Mouse (Mus musculus) hindbrain, embryonic 11.5 days (tissue): ENCODE data around the gene Narfl. TPM values are rescaled to one million over a fixed set of nuclear protein-coding genes. Genes with fewer than 3 reads are reported as not detected.

Source experiments
- ATAC-seq: fragments of 200-750 bp; cut with Nextera tagmentation; 2 replicates; pipeline ENCODE4 v1.8.0; 2017; ENCODE audit warnings: mild to moderate bottlenecking, moderate TSS enrichment, moderate library complexity; ENCODE audit not compliant: low FRiP score
- DNase-seq: peaks from one replicate; pipeline ENCODE4 v3.0.0-alpha.2; 2015; ENCODE audit warnings: low spot score
- H3K27ac ChIP-seq: fragments of 300-500 bp; sonication (generic); 2 replicates; pipeline ENCODE4 v1.5.1; 2014; ENCODE audit warnings: mild to moderate bottlenecking, low read depth, low read length
- H3K27me3 ChIP-seq: fragments of 300-500 bp; sonication (generic); 2 replicates; pipeline ENCODE4 v1.6.1; 2014; ENCODE audit warnings: mild to moderate bottlenecking, low read length, moderate library complexity, mixed read lengths; ENCODE audit not compliant: control insufficient read depth, insufficient read depth
- H3K36me3 ChIP-seq: fragments of 300-500 bp; sonication (generic); 2 replicates; pipeline ENCODE4 v1.6.1; 2014; ENCODE audit warnings: mild to moderate bottlenecking, low read length, moderate library complexity, mixed read lengths; ENCODE audit not compliant: control insufficient read depth, insufficient read depth
- H3K4me1 ChIP-seq: fragments of 300-500 bp; sonication (generic); replicated peaks from 2 replicates; pipeline ENCODE4 v1.6.1; 2014; ENCODE audit warnings: low read length, mixed read lengths; ENCODE audit not compliant: control insufficient read depth, insufficient read depth
- H3K4me2 ChIP-seq: fragments of 300-500 bp; sonication (generic); replicated peaks from 2 replicates; pipeline ENCODE4 v1.6.1; 2014; ENCODE audit warnings: mild to moderate bottlenecking, low read depth, low read length
- H3K4me3 ChIP-seq: fragments of 300-500 bp; sonication (generic); 2 replicates; pipeline ENCODE4 v1.5.1; 2014; ENCODE audit warnings: low read depth, low read length
- H3K9ac ChIP-seq: fragments of 300-500 bp; sonication (generic); 2 replicates; pipeline ENCODE4 v1.6.1; 2014; ENCODE audit warnings: low read depth, low read length
- H3K9me3 ChIP-seq: fragments of 300-500 bp; sonication (generic); 2 replicates; pipeline ENCODE4 v1.6.1; 2016; ENCODE audit warnings: low read length; ENCODE audit not compliant: control insufficient read depth
- WGBS: fragments of 180-500 bp; shearing (Covaris S2); extraction: QIAGEN DNeasy Blood & Tissue Kit; methylation state at CpG from one replicate; pipeline ENCODE4 v1.1.7; 2014; 5-methylcytosine and 5-hydroxymethylcytosine counted together
- polyA plus RNA-seq: library from polyadenylated mRNA; unstranded; fragments of >200 nt; fragmentation: Nextera tagmentation; extraction: Ambion mirVana; gene quantifications from 2 replicates; pipeline ENCODE4 v1.2.1, GENCODE M21; 2014

Narfl gene
- polyA plus RNA-seq, 1 experiment from 2014 or later = 19.9 TPM

- Histone ChIP-seq H3K9me3 (no peaks in the 10 kb centered on the region), H3K9ac (no peak overlapping the region), H3K4me3 (no peak overlapping the region), H3K27ac (no peak overlapping the region), H3K4me2 (0 out of 2 replicates have a peak overlapping the region, but pooled peaks have one; percentile 9), H3K4me1 (peaks cover 10% of the 10 kb centered on the region; the same call in 1 of the 2 replicates), H3K36me3 (no peaks in the 10 kb centered on the region), H3K27me3 (peaks cover 13% of the 10 kb centered on the region)
- ATAC-seq (no peak), DNase-seq (peak; percentile 87)
- 3% methylated on average over 20 of the region's 20 CpGs for WGBS
Measured at GRCm38 (mm10) chr17:25813471-25813870, 39.9 kb downstream of the Narfl start.

DNA sequence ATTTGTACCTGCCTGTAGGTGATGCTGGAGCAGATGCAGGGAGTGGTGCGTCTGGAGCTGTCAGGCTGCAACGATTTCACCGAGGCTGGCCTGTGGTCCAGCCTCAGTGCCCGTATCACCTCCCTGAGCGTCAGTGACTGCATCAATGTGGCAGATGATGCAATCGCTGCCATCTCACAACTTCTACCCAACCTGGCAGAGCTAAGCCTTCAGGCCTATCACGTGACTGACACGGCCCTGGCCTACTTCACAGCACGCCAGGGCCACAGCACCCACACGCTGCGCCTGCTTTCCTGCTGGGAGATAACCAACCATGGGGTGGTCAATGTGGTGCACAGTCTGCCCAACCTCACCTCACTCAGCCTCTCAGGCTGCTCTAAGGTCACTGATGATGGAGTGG is 44.1 kb downstream of the Narfl start:
- DNase-seq (no peak), ATAC-seq (no peak)
- Histone ChIP-seq H3K36me3 (no peaks in the 10 kb centered on the region), H3K4me1 (0 out of 2 replicates have a peak, but pooled peaks cover 2% of the 10 kb centered on the region), H3K27me3 (peaks cover 31% of the 10 kb centered on the region), H3K9me3 (no peaks in the 10 kb centered on the region), H3K4me3 (no peak overlapping the region), H3K4me2 (no peak overlapping the region), H3K9ac (no peak overlapping the region), H3K27ac (no peak overlapping the region)
- WGBS = 87% methylated on average over 11 of the region's 11 CpGs

DNA sequence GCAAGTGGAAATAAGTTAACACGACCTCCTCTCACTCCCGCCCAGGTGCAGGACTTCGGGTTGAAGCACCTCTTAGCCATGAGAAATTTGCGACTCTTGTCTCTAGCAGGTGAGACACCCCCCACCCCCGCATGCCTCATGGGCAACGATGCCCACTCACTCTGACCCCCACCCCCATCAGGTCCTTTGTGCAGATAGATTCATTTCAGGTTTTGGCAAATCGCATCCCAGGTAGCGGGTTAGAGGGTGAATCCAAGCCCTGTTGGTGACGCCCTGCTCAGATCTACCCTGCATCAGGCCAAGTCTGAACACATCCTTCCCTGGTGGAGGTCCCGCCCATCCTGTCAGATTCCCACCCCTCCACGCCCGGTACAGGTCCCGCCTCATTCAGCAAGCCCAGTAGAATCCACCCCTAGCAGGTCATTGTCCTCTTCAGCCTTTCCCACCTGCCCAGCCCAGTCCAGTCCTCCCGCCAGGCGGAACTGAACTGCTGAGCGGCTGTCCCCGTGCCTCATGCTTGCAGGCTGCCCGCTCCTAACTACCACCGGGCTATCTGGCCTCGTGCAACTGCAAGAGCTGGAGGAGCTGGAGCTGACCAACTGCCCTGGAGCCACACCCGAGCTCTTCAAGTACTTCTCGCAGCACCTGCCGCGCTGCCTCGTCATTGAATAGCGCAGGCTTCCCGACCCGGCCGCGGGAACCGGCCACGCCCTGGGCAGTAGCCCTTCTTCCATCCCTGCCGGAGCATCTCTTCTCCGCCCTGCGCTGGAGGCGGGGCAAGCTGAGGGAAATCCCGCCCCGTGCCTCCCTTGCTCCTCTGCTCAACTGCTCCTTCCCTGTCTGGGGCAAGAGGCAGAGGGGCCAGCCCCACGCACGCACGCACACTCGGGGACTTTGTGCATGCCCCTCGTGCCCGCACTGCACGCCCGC is 45.5 kb downstream of the Narfl start:
- H3K9ac ChIP-seq = no peak overlapping the region
- no peaks in the 10 kb centered on the region for H3K9me3 ChIP-seq
- WGBS = 7% methylated on average over 44 of the region's 46 CpGs
- ATAC-seq (no peak), DNase-seq (peak; percentile 27)
- H3K36me3 ChIP-seq = no peaks in the 10 kb centered on the region
- H3K4me2 ChIP-seq = peak overlapping the region; percentile 30
- peaks cover 4% of the 10 kb centered on the region; the same call in 1 of the 2 replicates for H3K4me1 ChIP-seq
- H3K27ac ChIP-seq = no peak overlapping the region
- 0 out of 2 replicates have a peak overlapping the region, but pooled peaks have one; percentile 2 for H3K4me3 ChIP-seq
- H3K27me3 ChIP-seq = peaks cover 31% of the 10 kb centered on the region

GRCm38 (mm10) chr17:25823452-25823851 is 49.9 kb downstream of the Narfl start, which contains the start of gene Wdr24:
TSS of gene Wdr24 (plus strand) at chr17:25823627.
- H3K27me3 ChIP-seq = peaks cover 20% of the 10 kb centered on the region
- no peaks in the 10 kb centered on the region for H3K36me3 ChIP-seq
- 1% methylated on average over 18 of the region's 18 CpGs for WGBS
- 0 out of 2 replicates have a peak within 1 kb of the TSS, but pooled peaks have one; percentile 19 for H3K27ac ChIP-seq
- peak within 1 kb of the TSS; percentile 80 for H3K4me2 ChIP-seq
- peaks cover 15% of the 10 kb centered on the region for H3K4me1 ChIP-seq
- ATAC-seq (no peak), DNase-seq (peak; percentile 87)
- no peaks in the 10 kb centered on the region for H3K9me3 ChIP-seq
- peak within 1 kb of the TSS; percentile 47 for H3K4me3 ChIP-seq
- peak within 1 kb of the TSS; percentile 69 for H3K9ac ChIP-seq

GRCm38 (mm10) chr17:25824362-25825142 is 51.0 kb downstream of the Narfl start:
- WGBS = 73% methylated on average over 17 of the region's 17 CpGs
- H3K4me1 ChIP-seq = peaks cover 18% of the 10 kb centered on the region

DNA sequence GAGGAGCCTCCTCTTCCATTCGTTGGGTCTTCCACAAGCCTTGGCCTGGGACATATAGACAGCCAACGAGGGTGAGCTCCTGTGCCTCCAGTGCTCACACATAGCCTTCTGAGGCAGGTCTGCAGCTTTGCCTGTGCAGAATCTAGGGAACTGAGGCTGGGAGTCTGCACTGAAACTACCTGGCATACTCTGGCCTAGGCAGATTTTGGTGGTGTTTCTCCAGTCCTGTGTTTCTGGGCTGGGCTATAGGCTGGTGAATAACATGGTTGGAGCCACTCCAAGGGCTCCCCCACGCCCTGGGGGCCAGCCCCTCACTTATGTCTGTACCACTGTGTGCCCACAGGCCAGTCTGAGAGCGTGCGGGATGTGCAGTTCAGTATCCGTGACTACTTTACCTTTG is 51.7 kb downstream of the Narfl start:
- H3K4me1 ChIP-seq = peaks cover 23% of the 10 kb centered on the region
- H3K9me3 ChIP-seq = no peaks in the 10 kb centered on the region
- 97% methylated on average over 6 of the region's 6 CpGs for WGBS
- no peaks in the 10 kb centered on the region for H3K36me3 ChIP-seq
- H3K9ac ChIP-seq = no peak overlapping the region
- no peak overlapping the region for H3K4me3 ChIP-seq
- H3K27me3 ChIP-seq = peaks cover 2% of the 10 kb centered on the region; the same call in 1 of the 2 replicates
- no peak for DNase-seq
- H3K4me2 ChIP-seq = no peak overlapping the region
- no peak for ATAC-seq
- no peak overlapping the region for H3K27ac ChIP-seq

More at GRCm38 (mm10) chr17:25824362-25825142, 51.0 kb downstream of the Narfl start:
- H3K4me3 ChIP-seq = peak overlapping the region; percentile 47
- peak overlapping the region; percentile 80 for H3K4me2 ChIP-seq
- H3K9ac ChIP-seq = peak overlapping the region; percentile 69; the same call in 1 of the 2 replicates
- DNase-seq = no peak
- ATAC-seq = no peak
- no peaks in the 10 kb centered on the region for H3K9me3 ChIP-seq
- no peak overlapping the region for H3K27ac ChIP-seq
- H3K27me3 ChIP-seq = peaks cover 9% of the 10 kb centered on the region; the same call in 1 of the 2 replicates
- H3K36me3 ChIP-seq = no peaks in the 10 kb centered on the region

- H3K4me1 ChIP-seq = peaks cover 23% of the 10 kb centered on the region
- no peak overlapping the region for H3K9ac ChIP-seq
- no peak overlapping the region for H3K27ac ChIP-seq
- no peak for ATAC-seq
- no peak overlapping the region for H3K4me3 ChIP-seq
- 97% methylated on average over 27 of the region's 27 CpGs for WGBS
- H3K4me2 ChIP-seq = no peak overlapping the region
- H3K27me3 ChIP-seq = no peaks in the 10 kb centered on the region
- DNase-seq = no peak
- peaks cover 2% of the 10 kb centered on the region; the same call in 1 of the 2 replicates for H3K36me3 ChIP-seq
- H3K9me3 ChIP-seq = no peaks in the 10 kb centered on the region
Measured at GRCm38 (mm10) chr17:25825984-25826570, 52.5 kb downstream of the Narfl start.

DNA sequence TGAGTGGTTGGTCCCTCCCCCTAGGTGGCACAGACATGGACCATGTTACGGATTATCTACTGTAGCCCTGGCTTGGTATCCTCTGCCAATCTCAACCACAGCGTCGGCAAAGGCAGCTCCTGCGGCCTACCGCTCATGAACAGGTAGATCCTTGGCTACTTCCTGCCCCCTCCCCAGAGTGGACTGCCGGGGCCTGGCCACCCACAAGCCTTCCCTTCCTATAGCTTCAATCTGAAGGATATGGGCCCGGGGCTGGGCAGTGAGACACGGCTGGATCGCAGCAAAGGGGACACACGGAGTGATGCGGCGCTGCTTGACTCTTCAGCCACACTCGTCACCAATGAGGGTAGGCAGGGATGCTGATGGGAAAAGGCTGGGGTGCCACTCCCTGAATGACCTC is 53.4 kb downstream of the Narfl start:
- WGBS = 95% methylated on average over 13 of the region's 13 CpGs
- no peak overlapping the region for H3K9ac ChIP-seq
- peaks cover 4% of the 10 kb centered on the region; the same call in 1 of the 2 replicates for H3K36me3 ChIP-seq
- ATAC-seq (no peak), DNase-seq (no peak)
- no peaks in the 10 kb centered on the region for H3K27me3 ChIP-seq
- H3K27ac ChIP-seq = no peak overlapping the region
- H3K4me1 ChIP-seq = peaks cover 30% of the 10 kb centered on the region
- no peaks in the 10 kb centered on the region for H3K9me3 ChIP-seq
- H3K4me3 ChIP-seq = no peak overlapping the region
- H3K4me2 ChIP-seq = no peak overlapping the region
